Mouse (Mus musculus): ENCODE measurements around the gene C1galt1c1. TPM values are rescaled to one million over a fixed set of nuclear protein-coding genes. Genes with fewer than 3 reads are reported as not detected.

C1galt1c1 gene
- total RNA-seq, 1 experiment, result 17.1 TPM

DNA sequence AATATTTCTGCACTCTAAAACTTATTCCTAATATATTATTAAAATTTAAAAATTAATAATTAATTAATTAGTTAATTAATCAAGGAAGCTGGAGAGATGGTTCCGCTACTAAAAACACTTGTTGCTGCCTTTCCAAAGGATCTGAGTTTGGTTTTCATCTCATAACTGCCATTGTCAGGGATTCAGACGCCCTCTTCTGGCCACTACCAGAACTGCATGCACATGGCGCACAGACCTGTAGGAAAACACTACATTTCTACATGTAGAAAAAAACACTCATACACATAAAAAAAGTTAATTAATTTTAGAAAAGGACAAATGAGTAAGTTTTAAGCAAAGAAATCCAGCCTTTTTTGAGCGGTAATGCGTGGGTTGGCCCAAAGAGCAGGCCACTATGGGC is 19.8 kb upstream of the C1galt1c1 start:
- H3K9ac ChIP-seq (ENCODE audit: insufficient read depth, low read depth, low read length, poor library complexity, severe bottlenecking), result no peak overlapping the region
- in situ Hi-C loops (cut with MboI; ENCODE audit: low sequenced_read_pairs in 2 of 2, unreplicated experiment in 2 of 2), result loop anchor here in 1 of 2 experiments (10.0 kb wide), 1 partner anchor 140 kb away; no protein-coding TSS in a partner anchor
- TF ChIP-seq MAFK (IDR thresholded peaks at IDR 0.05; ENCODE audit: insufficient read depth, low read depth, low read length) (no peak), ZC3H11A (IDR thresholded peaks at IDR 0.05; ENCODE audit: borderline replicate concordance, low read depth, low read length) (peak; percentile 62)
- no peak overlapping the region for H3K27ac ChIP-seq (ENCODE audit: insufficient read depth, low read depth, low read length, poor library complexity, severe bottlenecking)
- no peaks in the 10 kb centered on the region for H3K36me3 ChIP-seq (ENCODE audit: control insufficient read depth, insufficient read depth, low read length, poor library complexity, severe bottlenecking)
- peaks cover 0 to 2% of the 10 kb centered on the region in 2 experiments; a peak in 1 of 4 replicates for H3K4me1 ChIP-seq (ENCODE audit: control insufficient read depth in 2 of 2, insufficient read depth in 2 of 2, low read length in 2 of 2, poor library complexity in 1 of 2)
- DNase-seq (ENCODE audit: low read depth, low spot score), result no peak
- H3K4me3 ChIP-seq (ENCODE audit: insufficient read depth in 1 of 2, low read depth in 1 of 2, low read length in 2 of 2, poor library complexity in 1 of 2, severe bottlenecking in 1 of 2), result no peak overlapping the region
- no peaks in the 10 kb centered on the region for H3K9me3 ChIP-seq (ENCODE audit: control insufficient read depth, insufficient read depth, low read depth, low read length)

DNA sequence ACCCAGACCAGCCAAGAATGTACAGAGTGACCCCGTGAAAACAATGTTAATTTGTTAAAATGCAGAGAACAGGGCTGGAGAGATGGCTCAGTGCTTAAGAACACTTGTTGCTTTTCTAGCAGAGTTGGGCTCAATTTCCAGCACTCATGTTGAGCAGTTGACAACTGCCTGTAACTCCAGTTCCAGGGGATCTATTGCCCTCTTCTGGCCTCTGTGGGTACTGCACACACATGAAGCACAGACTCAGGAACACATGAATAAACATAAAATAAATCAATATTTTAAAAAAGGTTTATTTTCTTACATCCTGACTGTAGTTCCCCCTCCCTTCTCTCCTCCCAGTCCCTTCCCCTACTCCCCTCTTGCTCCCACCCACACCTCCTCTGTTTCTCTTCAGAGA is 18.3 kb upstream of the C1galt1c1 start:
- Histone ChIP-seq H3K4me1 (ENCODE audit: control insufficient read depth in 2 of 2, insufficient read depth in 2 of 2, low read length in 2 of 2, poor library complexity in 1 of 2) (peaks cover 0 to 2% of the 10 kb centered on the region in 2 experiments; a peak in 1 of 4 replicates), H3K4me3 (ENCODE audit: insufficient read depth in 1 of 2, low read depth in 1 of 2, low read length in 2 of 2, poor library complexity in 1 of 2, severe bottlenecking in 1 of 2) (no peak overlapping the region), H3K27ac (ENCODE audit: insufficient read depth, low read depth, low read length, poor library complexity, severe bottlenecking) (no peak overlapping the region), H3K36me3 (ENCODE audit: control insufficient read depth, insufficient read depth, low read length, poor library complexity, severe bottlenecking) (no peaks in the 10 kb centered on the region), H3K9ac (ENCODE audit: insufficient read depth, low read depth, low read length, poor library complexity, severe bottlenecking) (no peak overlapping the region), H3K9me3 (ENCODE audit: control insufficient read depth, insufficient read depth, low read depth, low read length) (no peaks in the 10 kb centered on the region)
- in situ Hi-C loops (cut with MboI; ENCODE audit: low sequenced_read_pairs in 2 of 2, unreplicated experiment in 2 of 2), result loop anchor here in 1 of 2 experiments (10.0 kb wide), 1 partner anchor 138 kb away; no protein-coding TSS in a partner anchor
- no peak for DNase-seq (ENCODE audit: low read depth, low spot score)
- no peak for TF ChIP-seq CHD2 (IDR thresholded peaks at IDR 0.05; ENCODE audit: low read depth, low read length)
- no peak for TF ChIP-seq HCFC1 (IDR thresholded peaks at IDR 0.05; ENCODE audit: borderline replicate concordance, insufficient read depth, low read length)
- no peak for TF ChIP-seq MAFK (IDR thresholded peaks at IDR 0.05; ENCODE audit: insufficient read depth, low read depth, low read length)
- TF ChIP-seq ZNF384 (IDR thresholded peaks at IDR 0.05; ENCODE audit: low read depth, low read length), result no peak

DNA sequence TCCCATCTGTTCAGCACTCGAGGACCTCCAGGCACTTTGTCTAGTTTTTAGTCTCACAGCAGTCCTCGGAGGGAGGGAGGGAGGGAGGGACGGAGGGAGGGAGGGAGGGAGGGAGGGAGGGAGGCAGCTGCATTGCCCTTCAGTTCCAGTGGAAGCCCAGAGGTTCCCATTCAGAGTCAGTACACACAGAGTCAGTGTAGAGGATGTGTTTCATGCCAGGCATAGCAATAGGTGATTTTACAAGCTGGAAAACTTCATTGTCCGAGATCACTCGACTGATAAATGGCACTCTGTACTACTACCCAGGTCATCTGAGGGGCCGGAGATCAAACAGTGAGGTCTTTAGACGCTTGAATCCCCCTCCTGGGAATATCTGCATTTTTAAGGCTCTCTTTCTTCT is 16.3 kb upstream of the C1galt1c1 start:
- TF ChIP-seq MAFK (IDR thresholded peaks at IDR 0.05; ENCODE audit: insufficient read depth, low read depth, low read length) (no peak), HCFC1 (IDR thresholded peaks at IDR 0.05; ENCODE audit: borderline replicate concordance, insufficient read depth, low read length) (no peak), CHD2 (IDR thresholded peaks at IDR 0.05; ENCODE audit: low read depth, low read length) (no peak), ZC3H11A (IDR thresholded peaks at IDR 0.05; ENCODE audit: borderline replicate concordance, low read depth, low read length) (no peak)
- H3K9ac ChIP-seq (ENCODE audit: insufficient read depth, low read depth, low read length, poor library complexity, severe bottlenecking), result no peak overlapping the region
- H3K4me3 ChIP-seq (ENCODE audit: insufficient read depth in 1 of 2, low read depth in 1 of 2, low read length in 2 of 2, poor library complexity in 1 of 2, severe bottlenecking in 1 of 2), result no peak overlapping the region
- no peak overlapping the region for H3K27ac ChIP-seq (ENCODE audit: insufficient read depth, low read depth, low read length, poor library complexity, severe bottlenecking)
- no peaks in the 10 kb centered on the region for H3K36me3 ChIP-seq (ENCODE audit: control insufficient read depth, insufficient read depth, low read length, poor library complexity, severe bottlenecking)
- no peak for DNase-seq (ENCODE audit: low read depth, low spot score)
- in situ Hi-C loops (cut with MboI; ENCODE audit: low sequenced_read_pairs in 2 of 2, unreplicated experiment in 2 of 2), result loop anchor here in 1 of 2 experiments (10.0 kb wide), 1 partner anchor 136 kb away; no protein-coding TSS in a partner anchor
- peaks cover 0 to 2% of the 10 kb centered on the region in 2 experiments; a peak in 1 of 4 replicates for H3K4me1 ChIP-seq (ENCODE audit: control insufficient read depth in 2 of 2, insufficient read depth in 2 of 2, low read length in 2 of 2, poor library complexity in 1 of 2)
- H3K9me3 ChIP-seq (ENCODE audit: control insufficient read depth, insufficient read depth, low read depth, low read length), result no peaks in the 10 kb centered on the region

DNA sequence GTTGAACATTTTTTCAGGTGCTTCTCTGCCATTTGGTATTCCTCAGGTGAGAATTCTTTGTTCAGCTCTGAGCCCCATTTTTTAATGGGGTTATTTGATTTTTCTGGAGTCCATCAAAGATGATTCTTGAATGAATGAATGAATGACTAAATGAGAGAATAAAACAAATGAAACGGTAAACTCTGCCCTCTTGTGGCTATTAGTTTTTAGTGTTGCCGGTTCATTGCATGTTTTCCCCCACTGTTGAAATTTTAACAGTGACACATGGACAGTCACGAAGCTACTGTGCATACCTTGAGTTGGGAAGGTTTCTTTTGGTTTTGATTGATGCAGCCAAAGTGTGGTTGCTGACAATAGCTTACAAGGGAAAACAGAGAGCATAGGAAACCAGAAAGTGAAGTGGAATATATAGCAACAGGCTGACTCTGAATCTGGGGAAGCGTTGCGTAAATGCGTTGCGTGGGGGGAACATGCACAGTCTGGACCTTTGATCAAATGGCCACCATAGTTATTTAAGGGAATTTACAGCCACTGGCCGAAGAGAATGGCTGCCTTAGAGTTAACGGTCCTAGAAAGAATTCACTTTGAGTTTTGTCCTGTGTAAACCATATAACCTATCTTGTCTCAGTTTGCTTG is 15.6 kb upstream of the C1galt1c1 start:
- no peak overlapping the region for H3K27ac ChIP-seq (ENCODE audit: insufficient read depth, low read depth, low read length, poor library complexity, severe bottlenecking)
- H3K9me3 ChIP-seq (ENCODE audit: control insufficient read depth, insufficient read depth, low read depth, low read length), result no peaks in the 10 kb centered on the region
- no peak for TF ChIP-seq ZNF384 (IDR thresholded peaks at IDR 0.05; ENCODE audit: low read depth, low read length)
- TF ChIP-seq CHD2 (IDR thresholded peaks at IDR 0.05; ENCODE audit: low read depth, low read length), result no peak
- no peak for TF ChIP-seq MAFK (IDR thresholded peaks at IDR 0.05; ENCODE audit: insufficient read depth, low read depth, low read length)
- TF ChIP-seq HCFC1 (IDR thresholded peaks at IDR 0.05; ENCODE audit: borderline replicate concordance, insufficient read depth, low read length), result no peak
- TF ChIP-seq ZC3H11A (IDR thresholded peaks at IDR 0.05; ENCODE audit: borderline replicate concordance, low read depth, low read length), result no peak

More for the DNA sequence above, 15.6 kb upstream of the C1galt1c1 start:
- Histone ChIP-seq H3K4me1 (ENCODE audit: control insufficient read depth in 2 of 2, insufficient read depth in 2 of 2, low read length in 2 of 2, poor library complexity in 1 of 2) (peaks cover 0 to 2% of the 10 kb centered on the region in 2 experiments; a peak in 1 of 4 replicates), H3K4me3 (ENCODE audit: insufficient read depth in 1 of 2, low read depth in 1 of 2, low read length in 2 of 2, poor library complexity in 1 of 2, severe bottlenecking in 1 of 2) (no peak overlapping the region), H3K9ac (ENCODE audit: insufficient read depth, low read depth, low read length, poor library complexity, severe bottlenecking) (no peak overlapping the region), H3K36me3 (ENCODE audit: control insufficient read depth, insufficient read depth, low read length, poor library complexity, severe bottlenecking) (no peaks in the 10 kb centered on the region)
- in situ Hi-C loops (cut with MboI; ENCODE audit: low sequenced_read_pairs in 2 of 2, unreplicated experiment in 2 of 2), result loop anchor here in 1 of 2 experiments (10.0 kb wide), 1 partner anchor 136 kb away; no protein-coding TSS in a partner anchor
- DNase-seq (ENCODE audit: low read depth, low spot score), result no peak

Measured in ES-E14 (cell line).